Mouse (Mus musculus) T-cell, adult 2 months (primary cell): ENCODE results near the gene Keap1.
"Not testable (repeated sequence)": the region's sequence is repeated elsewhere in the genome, so short reads cannot be mapped to it uniquely, and the experiment has no call there.

Experiments
- DNase-seq: peaks from one replicate; pipeline ENCODE4 v3.0.0; 2022; ENCODE audit warnings: low spot score

The Keap1 gene

GRCm38 (mm10) chr9:21231551-21231950 lies 7.6 kb downstream of the Keap1 start:
- DNase-seq, result no peak

DNA sequence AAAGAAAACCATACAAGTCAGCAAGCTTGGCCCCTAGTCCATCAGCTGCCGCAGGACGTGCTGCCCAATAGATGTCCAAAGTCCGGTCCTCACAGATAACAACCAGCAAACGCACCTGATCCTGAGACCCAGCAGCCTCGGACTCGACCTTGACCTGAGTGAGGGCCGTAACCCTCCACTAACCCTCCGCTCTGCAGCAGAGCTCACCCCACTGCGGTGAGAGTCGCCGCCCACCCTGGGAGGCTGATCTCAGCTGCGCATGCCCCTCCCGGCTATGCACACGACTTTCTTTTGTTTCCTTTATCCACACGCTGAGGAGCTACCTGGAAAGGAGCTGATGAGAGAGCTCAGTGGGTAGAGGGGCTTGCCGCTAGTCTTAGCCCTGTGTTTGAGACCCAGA lies 11.8 kb downstream of the Keap1 start:
- no peak for DNase-seq

DNA sequence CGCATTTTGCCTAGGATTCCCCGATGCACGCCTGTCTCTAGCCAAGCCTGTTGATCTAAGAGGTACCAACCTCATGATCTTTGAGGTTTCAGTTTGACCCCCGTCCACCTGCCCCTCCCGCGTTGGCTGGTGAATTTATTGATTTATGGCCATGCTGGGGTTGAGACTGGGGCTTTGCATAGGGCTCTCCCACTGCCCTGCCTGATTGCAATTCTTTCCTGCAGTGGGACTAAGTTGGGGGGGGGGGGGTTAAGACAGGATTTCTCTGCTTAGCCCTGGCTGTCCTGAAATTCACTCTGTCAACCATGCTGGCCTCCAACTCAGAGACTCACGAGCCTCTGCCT lies 13.8 kb downstream of the Keap1 start:
- DNase-seq, result no peak

DNA sequence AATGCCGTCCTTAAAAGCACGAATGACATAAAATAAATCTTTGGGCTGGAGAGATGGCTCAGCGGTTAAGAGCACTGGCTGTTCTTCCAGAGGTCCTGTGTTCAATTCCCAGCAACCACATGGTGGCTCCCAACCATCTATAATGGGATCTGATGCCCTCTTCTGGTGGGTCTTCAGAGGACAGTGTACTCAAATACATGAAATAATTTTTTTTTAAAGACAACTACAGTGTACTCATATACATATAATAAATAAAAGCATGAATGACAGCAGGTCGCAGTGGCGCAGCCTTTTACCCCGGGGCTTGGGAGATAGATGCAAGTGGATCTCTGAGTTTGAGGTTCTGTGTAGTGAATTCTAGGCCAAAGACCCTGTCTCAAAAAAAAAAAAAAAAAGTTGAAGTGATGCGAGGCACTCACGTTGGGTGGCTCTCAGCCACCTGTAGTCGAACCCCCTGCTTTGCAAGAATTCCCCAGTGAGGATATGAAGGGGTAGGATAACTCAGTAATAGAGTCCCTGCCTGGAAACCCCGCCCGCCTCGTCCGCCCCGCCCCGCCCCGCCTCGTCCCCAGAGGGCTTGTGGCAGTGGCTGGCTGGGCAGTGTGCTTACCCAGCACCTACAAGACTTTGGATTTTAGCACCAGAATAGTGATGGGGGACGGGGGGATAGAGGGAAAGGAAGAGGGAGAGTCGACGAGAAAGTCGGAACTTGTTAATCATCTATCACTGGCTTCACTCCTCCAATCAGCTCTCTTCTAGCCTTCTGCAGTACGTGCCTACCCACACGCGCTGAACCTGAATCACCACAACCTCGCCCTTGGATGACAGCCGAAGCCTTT lies 14.4 kb downstream of the Keap1 start:
- DNase-seq, result no peak

- no peak for DNase-seq
Observed at GRCm38 (mm10) chr9:21223906-21224305, 15.3 kb downstream of the Keap1 start.

GRCm38 (mm10) chr9:21223490-21223889 lies 15.7 kb downstream of the Keap1 start:
- not testable (repeated sequence) for DNase-seq

DNA sequence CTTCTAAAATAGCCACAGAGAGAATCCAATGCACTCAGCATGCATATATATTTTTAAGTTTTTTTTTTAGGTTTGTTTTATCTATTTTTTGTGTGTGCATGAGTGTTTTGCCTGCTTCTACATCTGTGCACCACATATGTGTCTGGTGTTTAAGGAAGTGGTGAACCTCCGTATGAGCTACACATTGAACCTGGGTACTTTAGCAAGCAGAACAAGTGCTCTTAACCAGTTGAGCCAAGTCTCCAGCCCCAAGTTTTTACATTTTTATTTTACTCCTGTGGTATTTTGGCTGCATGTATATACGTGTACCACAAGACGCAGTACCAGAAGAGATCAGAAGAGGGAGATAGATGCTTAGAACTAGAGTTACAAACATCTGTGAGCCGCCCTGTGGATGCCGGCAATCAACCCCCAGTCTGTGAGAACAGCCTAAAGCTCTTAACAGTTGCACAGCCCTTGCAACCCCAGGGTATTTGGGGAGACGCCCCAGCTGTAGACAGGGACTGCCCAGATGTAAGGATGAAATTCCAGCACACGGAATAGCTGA lies 17.7 kb downstream of the Keap1 start:
- peak; percentile 67 for DNase-seq

DNA sequence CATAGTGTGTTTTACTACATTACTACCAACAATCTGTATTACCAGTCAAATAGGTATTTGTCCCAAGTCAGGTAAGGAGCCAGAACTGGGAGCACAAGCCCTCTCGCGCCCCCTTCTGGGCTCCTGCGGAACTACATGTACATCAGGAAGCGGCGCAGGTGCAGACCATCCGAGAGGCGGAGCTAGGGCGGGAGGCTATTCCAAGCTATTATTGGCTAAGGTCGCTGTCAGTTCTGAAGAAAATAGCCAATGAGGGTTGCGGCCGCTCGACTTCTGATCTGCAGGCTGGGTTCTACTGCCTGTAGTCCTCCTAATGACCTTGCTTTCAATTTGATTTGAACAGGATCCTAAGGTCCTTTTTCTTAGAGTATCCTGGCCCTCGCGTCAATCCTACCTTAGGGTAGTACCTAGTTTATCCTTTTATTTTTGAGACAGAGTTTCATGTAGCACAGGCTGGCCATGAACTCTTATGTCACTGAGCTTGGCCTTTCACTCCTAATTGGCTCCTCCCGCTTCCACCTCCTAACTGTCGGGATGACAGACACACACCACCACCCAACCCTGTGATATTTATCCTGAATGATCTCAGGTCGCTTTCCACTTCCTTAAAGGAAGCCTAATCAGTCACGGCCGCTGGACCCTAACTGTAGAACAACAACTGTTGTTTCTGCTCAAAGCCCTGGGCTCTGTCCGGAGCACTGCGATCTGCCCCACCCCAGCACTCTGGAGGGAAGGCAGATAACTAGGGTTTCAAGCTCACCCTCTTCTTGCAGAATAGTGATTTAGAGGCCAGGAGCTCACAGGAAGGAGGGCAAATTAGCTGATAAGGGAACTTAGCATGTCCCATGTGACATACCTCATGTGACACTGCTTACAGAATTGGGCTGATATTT lies 18.4 kb downstream of the Keap1 start:
- peak; percentile 89 for DNase-seq

DNA sequence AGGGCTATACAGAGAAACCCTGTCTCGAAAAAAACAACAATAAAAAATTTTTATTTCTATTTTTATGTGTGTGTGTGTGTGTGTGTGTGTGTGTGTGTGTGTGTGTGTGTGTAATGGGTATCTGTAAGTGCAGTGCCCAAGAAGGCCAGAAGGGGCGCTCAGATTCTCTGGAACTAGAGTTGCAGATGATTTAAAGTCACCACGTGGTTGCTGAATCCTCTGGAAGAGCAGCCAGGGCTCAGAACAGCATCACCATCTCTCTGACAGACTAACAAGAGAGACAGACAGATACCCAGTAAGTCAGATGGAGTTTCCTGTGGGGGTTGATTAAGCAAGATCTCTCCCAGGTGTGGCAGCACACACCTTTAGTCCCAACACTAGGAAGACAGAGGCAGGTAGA lies 19.3 kb downstream of the Keap1 start:
- peak; percentile 34 for DNase-seq

- DNase-seq, result no peak
Observed at GRCm38 (mm10) chr9:21216050-21216841, 22.9 kb downstream of the Keap1 start.

DNA sequence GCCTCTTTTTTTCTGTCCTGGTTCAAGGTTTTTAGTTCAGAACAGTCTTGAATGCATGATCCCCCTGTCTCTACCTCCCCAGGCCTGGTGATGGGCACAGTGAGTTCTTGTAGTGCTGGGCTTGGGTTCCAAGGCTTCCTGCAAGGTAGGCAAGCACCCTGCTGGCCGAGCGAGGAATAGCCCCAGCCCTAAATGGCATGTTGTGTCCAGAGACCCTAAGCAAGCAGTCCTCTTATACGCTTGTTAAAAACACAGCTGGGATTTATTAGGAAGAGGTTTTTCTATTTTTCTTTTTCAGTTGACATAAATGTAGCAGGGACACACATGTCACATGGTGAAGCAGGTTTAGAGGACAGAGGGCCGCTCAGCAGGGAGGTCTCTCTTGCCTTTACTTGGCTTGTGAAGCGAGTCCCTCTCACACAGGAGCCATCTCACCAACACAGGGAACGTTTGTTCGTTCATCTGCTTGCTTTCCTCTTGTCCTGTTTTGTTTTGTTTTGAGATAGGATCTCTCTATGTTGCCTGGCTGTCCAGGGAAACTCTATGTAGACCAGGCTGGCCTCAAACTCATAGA lies 25.5 kb downstream of the Keap1 start:
- DNase-seq, result no peak

- no peak for DNase-seq
Observed at GRCm38 (mm10) chr9:21211624-21212023, 27.5 kb downstream of the Keap1 start.

GRCm38 (mm10) chr9:21210821-21211220 lies 28.3 kb downstream of the Keap1 start:
- no peak for DNase-seq

GRCm38 (mm10) chr9:21208626-21209025 lies 30.5 kb downstream of the Keap1 start:
- DNase-seq, result no peak

- no peak for DNase-seq
Observed at GRCm38 (mm10) chr9:21206848-21207247, 32.3 kb downstream of the Keap1 start.

DNA sequence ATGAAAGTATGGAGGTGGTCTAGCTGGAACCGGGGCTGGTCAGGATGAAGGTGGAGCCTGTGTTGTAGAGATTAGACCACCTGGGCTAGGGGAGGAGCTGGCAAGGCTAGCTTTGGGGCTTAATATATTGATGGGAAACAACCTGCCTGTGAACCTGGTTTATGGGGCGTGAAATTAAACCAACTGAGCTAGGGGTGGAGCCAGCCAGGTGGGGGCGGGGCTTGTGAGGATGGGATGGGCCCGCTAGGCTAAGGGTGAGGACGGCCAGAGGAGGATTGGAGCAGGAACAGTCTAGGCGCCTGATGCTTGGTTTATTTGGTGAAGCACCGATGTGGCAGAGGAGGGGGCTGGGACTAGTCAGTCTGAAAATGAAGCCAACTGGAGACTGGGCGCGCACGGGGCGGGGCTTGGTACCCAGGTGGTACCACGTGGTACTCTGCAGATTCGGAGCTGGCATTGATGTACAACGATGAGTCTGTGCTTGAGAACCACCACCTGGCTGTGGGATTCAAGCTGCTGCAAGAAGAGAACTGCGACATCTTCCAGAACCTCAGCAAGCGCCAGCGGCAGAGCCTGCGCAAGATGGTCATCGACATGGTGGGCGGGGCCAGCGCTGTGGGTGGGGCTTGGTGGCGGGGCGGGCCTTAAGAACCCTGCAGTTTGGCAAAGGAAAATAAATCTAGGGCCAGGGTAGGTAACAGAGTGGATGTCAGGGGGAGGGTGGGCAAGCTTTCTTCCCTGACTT lies 34.5 kb downstream of the Keap1 start:
- DNase-seq, result no peak

DNA sequence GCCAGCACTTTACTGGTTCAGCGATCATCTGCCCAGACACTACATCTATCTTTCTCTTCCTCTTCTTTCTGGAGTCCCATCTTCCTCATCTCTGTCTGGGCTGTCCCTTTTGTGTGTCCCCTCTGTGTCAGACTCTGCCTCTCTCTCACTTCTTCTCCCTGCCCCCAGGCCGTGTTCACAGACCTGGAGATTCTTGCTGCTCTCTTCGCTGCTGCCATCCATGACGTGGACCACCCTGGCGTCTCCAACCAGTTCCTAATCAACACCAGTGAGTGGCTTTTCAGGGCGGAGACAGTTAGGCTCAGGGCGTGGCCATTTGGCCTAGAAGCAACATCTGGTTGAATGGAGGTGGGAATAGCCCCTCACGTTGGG lies 35.0 kb downstream of the Keap1 start:
- no peak for DNase-seq

DNA sequence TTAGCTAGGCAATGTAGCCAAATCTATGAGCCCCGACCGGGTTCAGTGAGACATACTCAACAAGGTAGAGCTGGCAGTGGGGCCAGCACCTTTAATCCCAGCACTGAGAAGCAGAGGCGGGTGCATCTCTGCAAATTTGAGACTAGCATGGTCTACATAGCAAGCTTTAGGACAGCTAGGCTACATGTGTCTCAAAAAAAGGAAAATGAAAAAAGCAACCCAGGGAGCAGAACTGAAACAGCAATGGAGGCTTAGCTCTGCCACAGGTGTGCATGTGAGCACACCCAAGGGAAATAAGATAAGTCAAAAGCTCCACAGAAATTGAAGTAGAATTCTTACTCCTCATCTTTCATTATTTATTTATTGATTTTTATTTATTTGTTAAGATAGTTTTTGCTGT lies 40.2 kb downstream of the Keap1 start:
- no peak for DNase-seq

GRCm38 (mm10) chr9:21197981-21198380 lies 41.2 kb downstream of the Keap1 start:
- no peak for DNase-seq

DNA sequence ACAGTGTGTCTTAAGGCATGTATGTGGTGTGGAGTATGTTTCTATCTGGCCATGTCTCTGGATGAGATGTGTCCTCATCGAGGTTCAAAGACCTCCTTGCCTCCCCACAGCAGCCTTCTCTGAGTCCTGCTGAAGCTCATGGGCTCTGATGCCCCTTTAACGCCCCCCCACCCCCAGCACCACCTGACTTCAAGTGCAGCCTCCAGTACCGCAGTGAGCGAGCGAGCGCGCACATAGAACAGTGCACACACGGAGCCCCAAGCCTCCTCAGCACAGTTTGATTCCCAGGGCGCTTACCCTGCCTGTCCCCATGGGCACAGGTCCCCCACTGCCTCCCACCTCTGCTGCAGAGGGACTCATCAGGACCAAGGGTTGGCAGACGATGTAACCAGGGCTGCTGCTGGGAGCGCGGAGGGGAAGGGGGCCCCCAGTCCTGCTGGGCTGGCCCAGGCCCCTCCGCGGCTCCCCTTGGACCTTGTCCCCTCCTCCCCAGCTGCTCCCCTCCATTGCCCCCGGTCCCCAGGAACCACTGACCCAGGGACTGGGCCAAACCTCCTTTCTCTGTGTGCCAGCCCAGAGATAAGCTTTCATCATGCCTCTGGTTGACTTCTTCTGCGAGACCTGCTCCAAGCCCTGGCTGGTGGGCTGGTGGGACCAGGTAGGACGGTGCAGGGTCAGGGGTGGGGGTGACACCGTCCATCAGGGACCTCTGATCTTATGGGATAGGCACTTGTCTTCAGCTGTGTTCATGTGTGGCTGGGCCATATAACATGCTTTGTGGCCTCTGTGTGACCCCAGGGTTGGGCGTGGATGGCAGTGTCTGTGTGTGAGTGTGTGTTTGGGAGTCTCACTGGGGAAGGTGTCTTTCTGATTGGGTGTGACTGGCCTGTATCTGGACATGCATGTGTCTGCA lies 42.4 kb downstream of the Keap1 start:
- no peak for DNase-seq
